Mouse (Mus musculus): Measurements from ENCODE around the gene Hoxa6. TPM values are rescaled to one million over a fixed set of nuclear protein-coding genes. Genes with fewer than 3 reads are reported as not detected.

Hoxa6 gene
- total and polyA plus RNA-seq, 3 experiments = 0.58 to 2.2 (median 2.1) TPM

DNA sequence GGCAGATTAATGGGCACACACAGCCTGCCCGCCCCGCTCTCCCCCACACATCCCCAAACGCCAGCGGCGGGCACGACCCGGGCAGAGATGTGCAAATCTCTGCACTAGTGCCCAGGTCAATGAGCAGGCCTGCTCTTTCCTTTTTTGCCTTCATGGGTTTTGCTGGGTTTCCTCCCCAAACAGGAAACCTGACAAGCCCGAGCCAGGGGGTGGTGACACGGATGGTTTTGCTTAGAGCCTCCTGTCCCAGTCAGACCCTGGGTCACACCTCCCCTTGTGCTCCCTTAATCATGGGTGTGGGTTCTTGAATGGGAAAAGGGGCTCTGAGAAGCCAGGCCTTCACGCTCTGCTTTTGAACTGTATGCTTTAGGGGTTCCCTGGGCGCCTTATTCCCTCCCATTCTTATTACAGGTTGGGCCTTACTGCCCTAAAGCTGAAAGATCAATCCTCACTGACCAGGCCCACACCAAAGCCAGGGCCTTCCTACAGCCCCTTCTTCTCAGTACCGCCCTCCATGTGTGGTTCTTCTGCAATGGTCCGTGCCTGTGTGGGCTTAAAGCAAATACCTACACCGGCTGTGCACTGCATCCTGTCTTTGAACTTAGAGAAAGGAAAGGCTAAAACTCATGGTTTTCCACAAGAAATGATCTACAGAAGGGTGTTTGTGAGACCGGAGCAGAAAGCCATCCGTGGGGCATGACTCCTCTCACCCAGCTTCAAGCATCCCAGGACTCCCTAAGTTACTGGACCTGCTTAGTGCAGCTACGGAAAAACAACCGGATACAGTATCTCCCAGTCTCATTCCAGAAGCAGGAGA is 554 bp upstream of the Hoxa6 start:
- H3K79me2 ChIP-seq (replicated peaks; ENCODE audit: control insufficient read depth, extremely low read depth, insufficient read depth, poor library complexity, severe bottlenecking) = no peaks in the 10 kb centered on the region
- no peak overlapping the region for H3K9ac ChIP-seq (ENCODE audit: insufficient read depth, low read depth)
- in situ Hi-C loops (cut with MboI; ENCODE audit: low pct_ligation_motif_present, low pct_unique_long_range_greater_than_20kb, low sequenced_read_pairs) = loop anchor here (25.0 kb wide), 1 partner anchor 197 kb away; the partner anchor contains the start of gene Skap2
- peaks cover 22 to 37% of the 10 kb centered on the region in 2 experiments for H3K36me3 ChIP-seq (replicated peaks in 1 of 2; ENCODE audit: control insufficient read depth in 1 of 2, insufficient read depth in 1 of 2, low read length in 1 of 2)
- peaks cover 4 to 17% of the 10 kb centered on the region in 2 experiments; a peak in 2 of 4 replicates for H3K4me1 ChIP-seq (ENCODE audit: control insufficient read depth in 1 of 2, insufficient read depth in 2 of 2)
- no peak overlapping the region for H3K27ac ChIP-seq (ENCODE audit: insufficient read depth, low read depth)
- peaks cover 2% of the 10 kb centered on the region for H3K27me3 ChIP-seq (replicated peaks)
- H3K9me3 ChIP-seq (replicated peaks; ENCODE audit: low read length) = peaks cover 46% of the 10 kb centered on the region
- H3K4me2 ChIP-seq (ENCODE audit: insufficient read depth, low read depth, poor library complexity, severe bottlenecking) = no peak overlapping the region
- TF ChIP-seq MEF2A (IDR thresholded peaks at IDR 0.05; ENCODE audit: borderline replicate concordance, low read depth, low read length) (no peak), ZKSCAN1 (IDR thresholded peaks at IDR 0.05; ENCODE audit: borderline replicate concordance, low read depth, low read length) (no peak)
- H3K4me3 ChIP-seq (replicated peaks in 1 of 3; ENCODE audit: low read depth in 2 of 3, low read length in 2 of 3, poor library complexity in 1 of 3) = no peak overlapping the region
- dilution Hi-C loops (cut with MboI; ENCODE audit: extremely low pct_ligation_motif_present, extremely low pct_unique_long_range_greater_than_20kb, low sequenced_read_pairs) = no loop called here
- DNase-seq (ENCODE audit: extremely low read depth) = no peak

DNA sequence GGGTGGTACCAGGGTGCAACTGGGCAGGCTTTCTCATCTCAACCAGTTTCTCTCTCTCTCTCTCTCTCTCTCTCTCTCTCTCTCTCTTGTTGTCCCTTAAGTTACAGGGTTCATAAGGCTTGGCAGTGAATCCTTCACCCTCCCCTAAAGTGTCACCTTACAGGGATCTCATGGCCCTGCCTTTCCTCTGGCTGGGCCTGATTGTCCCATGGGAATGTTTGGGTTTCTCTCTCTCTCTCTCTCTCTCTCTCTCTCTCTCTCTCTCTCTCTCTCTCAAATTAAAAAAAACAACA is 892 bp downstream of the Hoxa6 start:
- TF ChIP-seq ZMIZ1 (IDR thresholded peaks at IDR 0.05; ENCODE audit: low read depth, low read length) (no peak), CHD1 (IDR thresholded peaks at IDR 0.05; ENCODE audit: low read depth, low read length) (no peak), RCOR1 (conservative IDR thresholded peaks at IDR 0.05; ENCODE audit: low read depth, low read length) (no peak), MXI1 (IDR thresholded peaks at IDR 0.05; ENCODE audit: low read depth, low read length) (no peak), BHLHE40 (IDR thresholded peaks at IDR 0.05; ENCODE audit: low read depth, low read length) (no peak), USF1 (IDR thresholded peaks at IDR 0.05; ENCODE audit: low read depth, low read length) (no peak), EP300 (IDR thresholded peaks at IDR 0.05; ENCODE audit: low read length) (no peak), ETS1 (conservative IDR thresholded peaks at IDR 0.05; ENCODE audit: low read depth, low read length) (no peak), MYC (IDR thresholded peaks at IDR 0.05; ENCODE audit: low read depth, low read length) (no peak), CHD2 (IDR thresholded peaks at IDR 0.05; ENCODE audit: low read length) (no peak)
- no peak overlapping the region for H3K9ac ChIP-seq (ENCODE audit: insufficient read depth, low read depth)
- no peak overlapping the region for H3K27ac ChIP-seq (ENCODE audit: insufficient read depth, low read depth)
- H3K27me3 ChIP-seq (replicated peaks) = peaks cover 2% of the 10 kb centered on the region
- H3K9me3 ChIP-seq (replicated peaks; ENCODE audit: low read length) = peaks cover 54% of the 10 kb centered on the region
- H3K79me2 ChIP-seq (replicated peaks; ENCODE audit: control insufficient read depth, extremely low read depth, insufficient read depth, poor library complexity, severe bottlenecking) = no peaks in the 10 kb centered on the region
- peaks cover 23 to 48% of the 10 kb centered on the region in 2 experiments for H3K36me3 ChIP-seq (replicated peaks in 1 of 2; ENCODE audit: control insufficient read depth in 1 of 2, insufficient read depth in 1 of 2, low read length in 1 of 2)
- H3K4me3 ChIP-seq (replicated peaks in 1 of 3; ENCODE audit: low read depth in 2 of 3, low read length in 2 of 3, poor library complexity in 1 of 3) = no peak overlapping the region
- dilution Hi-C loops (cut with MboI; ENCODE audit: extremely low pct_ligation_motif_present, extremely low pct_unique_long_range_greater_than_20kb, low sequenced_read_pairs) = no loop called here
- no peak for DNase-seq (ENCODE audit: extremely low read depth)
- no peak overlapping the region for H3K4me2 ChIP-seq (ENCODE audit: insufficient read depth, low read depth, poor library complexity, severe bottlenecking)
- peaks cover 2 to 15% of the 10 kb centered on the region in 2 experiments; a peak in 2 of 4 replicates for H3K4me1 ChIP-seq (ENCODE audit: control insufficient read depth in 1 of 2, insufficient read depth in 2 of 2)
- in situ Hi-C loops (cut with MboI; ENCODE audit: low pct_ligation_motif_present, low pct_unique_long_range_greater_than_20kb, low sequenced_read_pairs) = loop anchor here (25.0 kb wide), 1 partner anchor 195 kb away; the partner anchor contains the start of gene Skap2

Data from CH12.LX (cell line).